Mouse (Mus musculus): Measurements from ENCODE around the gene Swap70. TPM values are rescaled to one million over a fixed set of nuclear protein-coding genes. Genes with fewer than 3 reads are reported as not detected.

The Swap70 gene
- polyA plus RNA-seq, 1 experiment, result 9.7 TPM

GRCm38 (mm10) chr7:110237451-110237836 lies 15.9 kb downstream of the Swap70 start:
- Histone ChIP-seq H3K4me1 (ENCODE audit: control insufficient read depth, insufficient read depth, insufficient read length, low read length) (peaks cover 8% of the 10 kb centered on the region; the same call in 1 of the 2 replicates), H3K36me3 (ENCODE audit: control insufficient read depth, insufficient read depth, low read length) (no peaks in the 10 kb centered on the region; the same call in 1 of the 2 replicates), H3K27me3 (ENCODE audit: control insufficient read depth, insufficient read depth, low read length) (no peaks in the 10 kb centered on the region), H3K4me3 (ENCODE audit: low read depth, low read length) (no peak overlapping the region), H3K27ac (ENCODE audit: insufficient read depth, low read depth, low read length) (peak overlapping the region; percentile 57)
- WGBS, result 28% methylated on average over 3 of the region's 3 CpGs
- no peak for TF ChIP-seq CTCF (IDR thresholded peaks at IDR 0.05; ENCODE audit: extremely low read depth, insufficient read length, insufficient replicate concordance, low read depth, low read length)
- no peak for TF ChIP-seq POLR2A (IDR thresholded peaks at IDR 0.05; ENCODE audit: low read depth, low read length)

- no peak overlapping the region for H3K4me3 ChIP-seq (ENCODE audit: low read depth, low read length)
- H3K36me3 ChIP-seq (ENCODE audit: control insufficient read depth, insufficient read depth, low read length), result no peaks in the 10 kb centered on the region; the same call in 1 of the 2 replicates
- no peak for TF ChIP-seq POLR2A (IDR thresholded peaks at IDR 0.05; ENCODE audit: low read depth, low read length)
- no peak for TF ChIP-seq CTCF (IDR thresholded peaks at IDR 0.05; ENCODE audit: extremely low read depth, insufficient read length, insufficient replicate concordance, low read depth, low read length)
- WGBS, result 50% methylated on average over 2 of the region's 2 CpGs
- no peaks in the 10 kb centered on the region for H3K27me3 ChIP-seq (ENCODE audit: control insufficient read depth, insufficient read depth, low read length)
- H3K27ac ChIP-seq (ENCODE audit: insufficient read depth, low read depth, low read length), result peak overlapping the region; percentile 57
- H3K4me1 ChIP-seq (ENCODE audit: control insufficient read depth, insufficient read depth, insufficient read length, low read length), result peaks cover 10% of the 10 kb centered on the region
Observed at GRCm38 (mm10) chr7:110237837-110238451, 16.4 kb downstream of the Swap70 start.

- WGBS, result 83% methylated on average over 4 of the region's 4 CpGs
- no peak overlapping the region for H3K27ac ChIP-seq (ENCODE audit: insufficient read depth, low read depth, low read length)
- H3K4me1 ChIP-seq (ENCODE audit: control insufficient read depth, insufficient read depth, insufficient read length, low read length), result peaks cover 10% of the 10 kb centered on the region
- TF ChIP-seq CTCF (IDR thresholded peaks at IDR 0.05; ENCODE audit: extremely low read depth, insufficient read length, insufficient replicate concordance, low read depth, low read length), result no peak
- TF ChIP-seq POLR2A (IDR thresholded peaks at IDR 0.05; ENCODE audit: low read depth, low read length), result no peak
- no peaks in the 10 kb centered on the region for H3K27me3 ChIP-seq (ENCODE audit: control insufficient read depth, insufficient read depth, low read length)
- H3K36me3 ChIP-seq (ENCODE audit: control insufficient read depth, insufficient read depth, low read length), result peaks cover 7% of the 10 kb centered on the region; the same call in 1 of the 2 replicates
- H3K4me3 ChIP-seq (ENCODE audit: low read depth, low read length), result no peak overlapping the region
Observed at GRCm38 (mm10) chr7:110239590-110239989, 18.1 kb downstream of the Swap70 start.

- Histone ChIP-seq H3K4me1 (ENCODE audit: control insufficient read depth, insufficient read depth, insufficient read length, low read length) (peaks cover 10% of the 10 kb centered on the region), H3K27me3 (ENCODE audit: control insufficient read depth, insufficient read depth, low read length) (no peaks in the 10 kb centered on the region), H3K36me3 (ENCODE audit: control insufficient read depth, insufficient read depth, low read length) (peaks cover 14% of the 10 kb centered on the region; the same call in 1 of the 2 replicates), H3K27ac (ENCODE audit: insufficient read depth, low read depth, low read length) (no peak overlapping the region), H3K4me3 (ENCODE audit: low read depth, low read length) (no peak overlapping the region)
- no peak for TF ChIP-seq CTCF (IDR thresholded peaks at IDR 0.05; ENCODE audit: extremely low read depth, insufficient read length, insufficient replicate concordance, low read depth, low read length)
- no peak for TF ChIP-seq POLR2A (IDR thresholded peaks at IDR 0.05; ENCODE audit: low read depth, low read length)
- 64% methylated on average over 9 of the region's 9 CpGs for WGBS
Observed at GRCm38 (mm10) chr7:110241472-110242289, 20.2 kb downstream of the Swap70 start.

- peak overlapping the region; percentile 45 for H3K27ac ChIP-seq (ENCODE audit: insufficient read depth, low read depth, low read length)
- H3K4me1 ChIP-seq (ENCODE audit: control insufficient read depth, insufficient read depth, insufficient read length, low read length), result peaks cover 10% of the 10 kb centered on the region
- 92% methylated on average over 5 of the region's 5 CpGs for WGBS
- H3K4me3 ChIP-seq (ENCODE audit: low read depth, low read length), result no peak overlapping the region
- no peaks in the 10 kb centered on the region for H3K27me3 ChIP-seq (ENCODE audit: control insufficient read depth, insufficient read depth, low read length)
- TF ChIP-seq CTCF (IDR thresholded peaks at IDR 0.05; ENCODE audit: extremely low read depth, insufficient read length, insufficient replicate concordance, low read depth, low read length) (no peak), POLR2A (IDR thresholded peaks at IDR 0.05; ENCODE audit: low read depth, low read length) (no peak)
- peaks cover 14% of the 10 kb centered on the region; the same call in 1 of the 2 replicates for H3K36me3 ChIP-seq (ENCODE audit: control insufficient read depth, insufficient read depth, low read length)
Observed at GRCm38 (mm10) chr7:110242290-110242581, 20.7 kb downstream of the Swap70 start.

- WGBS, result 91% methylated on average over 9 of the region's 9 CpGs
- TF ChIP-seq CTCF (IDR thresholded peaks at IDR 0.05; ENCODE audit: extremely low read depth, insufficient read length, insufficient replicate concordance, low read depth, low read length), result no peak
- TF ChIP-seq POLR2A (IDR thresholded peaks at IDR 0.05; ENCODE audit: low read depth, low read length), result no peak
Observed at GRCm38 (mm10) chr7:110245128-110245527, 23.6 kb downstream of the Swap70 start.

GRCm38 (mm10) chr7:110246526-110246925 lies 25.0 kb downstream of the Swap70 start:
- no peak overlapping the region for H3K4me3 ChIP-seq (ENCODE audit: low read depth, low read length)
- H3K4me1 ChIP-seq (ENCODE audit: control insufficient read depth, insufficient read depth, insufficient read length, low read length), result peaks cover 3% of the 10 kb centered on the region; the same call in 1 of the 2 replicates
- H3K27me3 ChIP-seq (ENCODE audit: control insufficient read depth, insufficient read depth, low read length), result no peaks in the 10 kb centered on the region
- H3K36me3 ChIP-seq (ENCODE audit: control insufficient read depth, insufficient read depth, low read length), result peaks cover 16% of the 10 kb centered on the region; the same call in 1 of the 2 replicates
- 91% methylated on average over 9 of the region's 9 CpGs for WGBS
- no peak for TF ChIP-seq CTCF (IDR thresholded peaks at IDR 0.05; ENCODE audit: extremely low read depth, insufficient read length, insufficient replicate concordance, low read depth, low read length)
- TF ChIP-seq POLR2A (IDR thresholded peaks at IDR 0.05; ENCODE audit: low read depth, low read length), result no peak
- H3K27ac ChIP-seq (ENCODE audit: insufficient read depth, low read depth, low read length), result no peak overlapping the region

More at GRCm38 (mm10) chr7:110245128-110245527, 23.6 kb downstream of the Swap70 start:
- Histone ChIP-seq H3K36me3 (ENCODE audit: control insufficient read depth, insufficient read depth, low read length) (peaks cover 15% of the 10 kb centered on the region; the same call in 1 of the 2 replicates), H3K4me3 (ENCODE audit: low read depth, low read length) (no peak overlapping the region), H3K27me3 (ENCODE audit: control insufficient read depth, insufficient read depth, low read length) (no peaks in the 10 kb centered on the region), H3K4me1 (ENCODE audit: control insufficient read depth, insufficient read depth, insufficient read length, low read length) (peaks cover 3% of the 10 kb centered on the region; the same call in 1 of the 2 replicates), H3K27ac (ENCODE audit: insufficient read depth, low read depth, low read length) (no peak overlapping the region)

Measured in small intestine, adult 2 months (tissue).